Mouse (Mus musculus) gastrocnemius, adult 2 months (tissue): ENCODE measurements around the gene Plcb1. TPM values are rescaled to one million over a fixed set of nuclear protein-coding genes. Genes with fewer than 3 reads are reported as not detected.

Experiments used
- DNase-seq: peaks from one replicate; pipeline ENCODE4 v3.0.0; 2022
- H3K27ac ChIP-seq: fragments of 200-600 bp; 2 replicates; pipeline ENCODE4 v1.8.1; 2022; ENCODE audit warnings: mild to moderate bottlenecking
- H3K4me3 ChIP-seq: fragments of 200-600 bp; 2 replicates; pipeline ENCODE4 v1.8.1; 2022; ENCODE audit warnings: mild to moderate bottlenecking, moderate library complexity
- CTCF ChIP-seq: fragments of 200-600 bp; IDR thresholded peaks from 2 replicates; pipeline ENCODE4 v1.8.1; 2022; ENCODE audit warnings: antibody characterized with exemption, mild to moderate bottlenecking, moderate library complexity
- intact Hi-C: fragments of 180-260 bp; cut with DNase I; formaldehyde crosslinking; loops from one replicate; pipeline ENCODE4 v1.15.1; 2025
- total RNA-seq, 2 experiments: library from RNA; stranded (reverse); gene quantifications; 2 replicates each; pipeline ENCODE4 v1.2.3; 2021

Gene Plcb1
- total RNA-seq, 2 experiments from 2014 or later, result 1.1 to 1.8 TPM

- no peak overlapping the region for H3K4me3 ChIP-seq
- DNase-seq, result no peak
- intact Hi-C loops, result no loop called here
- TF ChIP-seq CTCF, result no peak
- peak overlapping the region; percentile 56 for H3K27ac ChIP-seq
Measured at GRCm38 (mm10) chr2:135242662-135243316, 456.9 kb downstream of the Plcb1 start.

GRCm38 (mm10) chr2:135243764-135244163, 457.9 kb downstream of the Plcb1 start:
- intact Hi-C loops, result no loop called here
- H3K27ac ChIP-seq, result peak overlapping the region; percentile 28; the same call in 1 of the 2 replicates

DNA sequence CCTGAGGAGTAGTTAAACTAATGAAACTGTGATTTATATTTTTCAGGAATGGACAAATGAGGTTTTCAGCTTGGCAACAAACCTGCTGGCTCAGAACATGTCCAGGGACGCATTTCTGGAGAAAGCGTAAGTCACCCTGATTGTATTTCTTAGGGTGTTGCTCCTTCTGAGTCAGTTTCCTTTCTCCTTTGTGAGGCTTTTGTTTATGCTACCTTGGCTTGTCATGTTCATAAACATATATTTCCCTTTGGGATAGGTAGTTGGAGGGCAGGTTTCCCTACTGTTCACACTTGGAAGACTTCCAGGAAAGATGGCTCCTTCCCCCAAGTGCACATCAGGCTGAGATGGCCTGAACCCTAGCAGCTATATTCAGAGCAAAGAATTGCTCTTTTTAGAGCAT, 464.1 kb downstream of the Plcb1 start:
- Histone ChIP-seq H3K27ac (no peak overlapping the region), H3K4me3 (no peak overlapping the region)
- intact Hi-C loops, result no loop called here
- TF ChIP-seq CTCF, result no peak
- no peak for DNase-seq

More at GRCm38 (mm10) chr2:135243764-135244163, 457.9 kb downstream of the Plcb1 start:
- no peak for TF ChIP-seq CTCF
- H3K4me3 ChIP-seq, result no peak overlapping the region
- DNase-seq, result no peak

- intact Hi-C loops, result no loop called here
- peak; percentile 50 for TF ChIP-seq CTCF
- Histone ChIP-seq H3K4me3 (no peak overlapping the region), H3K27ac (no peak overlapping the region)
- no peak for DNase-seq
Measured at GRCm38 (mm10) chr2:135251821-135252315, 466.0 kb downstream of the Plcb1 start.

GRCm38 (mm10) chr2:135259136-135259535, 473.3 kb downstream of the Plcb1 start:
- TF ChIP-seq CTCF, result no peak
- peak; percentile 26 for DNase-seq
- intact Hi-C loops, result no loop called here
- Histone ChIP-seq H3K27ac (peak overlapping the region; percentile 73), H3K4me3 (no peak overlapping the region)

- intact Hi-C loops, result no loop called here
Measured at GRCm38 (mm10) chr2:135263943-135264342, 478.1 kb downstream of the Plcb1 start.

GRCm38 (mm10) chr2:135274949-135275348, 489.1 kb downstream of the Plcb1 start:
- intact Hi-C loops, result no loop called here
- DNase-seq, result no peak
- Histone ChIP-seq H3K4me3 (no peak overlapping the region), H3K27ac (no peak overlapping the region)
- no peak for TF ChIP-seq CTCF

More at GRCm38 (mm10) chr2:135263943-135264342, 478.1 kb downstream of the Plcb1 start:
- H3K27ac ChIP-seq, result peak overlapping the region; percentile 20; the same call in 1 of the 2 replicates
- peak; percentile 37 for TF ChIP-seq CTCF
- H3K4me3 ChIP-seq, result no peak overlapping the region
- DNase-seq, result no peak

DNA sequence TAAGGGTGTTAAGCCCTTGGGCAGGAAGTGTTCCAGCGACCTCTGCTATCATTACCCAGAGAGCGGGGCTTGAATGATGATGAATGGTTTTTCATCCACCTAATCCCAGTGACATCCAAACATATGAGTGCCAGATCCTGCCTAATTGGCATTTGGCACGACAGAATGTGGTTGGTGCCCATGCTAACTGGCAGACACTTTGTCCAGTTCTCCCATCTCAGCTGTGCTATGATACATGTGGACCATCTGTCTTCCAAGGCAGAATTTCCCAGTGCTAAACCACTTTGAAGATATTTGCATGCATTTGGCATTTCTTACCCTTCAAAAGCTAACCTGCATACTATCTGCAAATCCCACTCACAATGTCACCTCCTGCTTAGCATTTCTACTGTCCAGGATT, 492.6 kb downstream of the Plcb1 start:
- H3K27ac ChIP-seq, result no peak overlapping the region
- no peak overlapping the region for H3K4me3 ChIP-seq
- intact Hi-C loops, result no loop called here
- DNase-seq, result no peak
- TF ChIP-seq CTCF, result no peak

- H3K27ac ChIP-seq, result no peak overlapping the region
- intact Hi-C loops, result no loop called here
Measured at GRCm38 (mm10) chr2:135279026-135279425, 493.2 kb downstream of the Plcb1 start.

DNA sequence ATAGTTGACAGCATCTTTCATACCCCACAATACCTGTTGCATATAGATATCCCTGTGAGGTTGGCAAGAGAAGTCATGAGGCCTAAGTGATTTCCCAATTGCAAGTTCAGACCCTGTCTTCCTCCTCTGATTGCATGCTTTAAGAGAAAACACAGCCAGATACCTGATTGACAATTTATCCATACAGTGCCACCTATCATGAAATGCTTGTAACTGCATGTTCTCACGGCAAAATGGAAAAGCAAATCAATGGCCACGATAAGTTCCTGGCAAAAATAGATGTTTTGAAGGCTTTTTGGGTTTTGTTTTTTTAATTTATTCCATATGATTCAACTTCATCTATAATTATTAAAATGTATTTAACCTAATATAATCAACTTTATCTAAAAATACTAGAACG, 497.9 kb downstream of the Plcb1 start:
- intact Hi-C loops, result no loop called here
- TF ChIP-seq CTCF, result peak; percentile 52
- H3K4me3 ChIP-seq, result no peak overlapping the region
- DNase-seq, result no peak
- no peak overlapping the region for H3K27ac ChIP-seq

More at GRCm38 (mm10) chr2:135279026-135279425, 493.2 kb downstream of the Plcb1 start:
- no peak for TF ChIP-seq CTCF
- DNase-seq, result no peak
- H3K4me3 ChIP-seq, result no peak overlapping the region

DNA sequence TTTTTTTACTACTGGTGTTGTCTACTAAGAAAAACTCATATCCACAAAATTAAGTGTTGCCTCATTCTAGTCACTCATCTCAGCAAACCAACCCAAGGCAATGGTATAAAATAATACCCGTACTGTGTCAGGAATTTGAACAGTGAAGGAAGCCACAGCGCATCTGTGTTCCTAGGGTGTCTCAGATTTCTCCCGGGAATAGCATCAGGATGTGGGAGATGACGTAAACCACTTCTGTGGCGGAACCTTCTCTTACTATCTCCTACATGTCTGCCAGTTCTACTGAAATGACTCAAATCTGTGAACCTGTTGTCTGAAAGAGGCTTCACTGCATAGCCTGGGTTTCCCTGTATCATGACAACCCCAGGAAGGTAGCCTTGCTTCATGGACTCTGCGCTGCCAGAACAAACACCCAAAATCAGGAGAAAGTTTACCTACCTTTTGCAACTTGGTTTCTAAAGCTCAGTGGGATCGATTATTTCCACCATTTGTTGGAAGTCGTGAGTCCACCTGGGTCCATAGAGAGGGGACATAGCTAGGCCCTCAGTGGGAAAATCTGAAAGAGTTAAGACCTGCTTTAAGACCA, 510.4 kb downstream of the Plcb1 start:
- DNase-seq, result no peak
- H3K4me3 ChIP-seq, result no peak overlapping the region
- no peak overlapping the region for H3K27ac ChIP-seq
- TF ChIP-seq CTCF, result no peak
- intact Hi-C loops, result no loop called here

DNA sequence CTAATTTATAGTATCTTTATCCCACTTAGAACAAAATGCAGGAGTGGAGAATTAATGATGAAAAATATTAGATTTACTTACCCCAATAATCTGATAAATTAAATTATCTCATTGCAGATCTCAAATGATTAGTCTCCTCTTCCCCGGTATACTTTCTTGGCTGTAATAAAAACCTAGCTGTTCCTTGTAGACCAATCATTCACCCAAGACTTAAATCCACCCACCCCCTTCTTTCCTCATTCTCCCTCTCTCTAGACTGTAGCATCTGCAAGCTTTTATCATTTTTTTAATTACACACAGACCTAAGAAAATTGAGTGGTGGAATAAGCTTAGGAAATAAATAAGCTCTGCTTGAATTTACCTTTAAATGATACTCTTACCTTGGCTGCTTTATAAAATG, 514.6 kb downstream of the Plcb1 start:
- Histone ChIP-seq H3K4me3 (no peak overlapping the region), H3K27ac (no peak overlapping the region)
- no peak for TF ChIP-seq CTCF
- no peak for DNase-seq
- intact Hi-C loops, result no loop called here

DNA sequence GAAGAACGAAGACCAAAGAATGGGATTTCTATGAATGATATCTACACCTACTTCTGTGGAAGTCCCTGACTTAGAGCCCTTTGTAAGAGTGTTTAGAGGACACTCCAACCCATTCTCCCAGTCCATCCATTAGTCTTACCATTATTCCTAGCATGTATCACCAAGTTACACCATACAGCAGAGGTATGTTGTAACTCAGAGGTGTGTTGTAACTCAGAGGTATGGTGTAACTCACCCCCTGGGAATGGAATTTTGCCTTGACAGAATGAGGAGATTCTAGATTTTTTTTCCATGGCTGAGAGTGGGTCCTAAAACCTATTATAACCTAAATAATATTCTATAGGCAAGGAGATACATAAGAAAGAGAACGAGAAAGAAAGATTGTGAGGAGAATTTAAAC, 516.6 kb downstream of the Plcb1 start:
- no peak for TF ChIP-seq CTCF

More for the DNA sequence above, 516.6 kb downstream of the Plcb1 start:
- no peak for DNase-seq
- Histone ChIP-seq H3K4me3 (no peak overlapping the region), H3K27ac (no peak overlapping the region)
- intact Hi-C loops, result no loop called here
